Mouse (Mus musculus) monocyte, adult 2 months (primary cell): ENCODE data around the gene Tmem217.
"Not testable (repeated sequence)": the region's sequence is repeated elsewhere in the genome, so short reads cannot be mapped to it uniquely, and the experiment has no call there.

ENCODE experiments used
- DNase-seq, 2 experiments: peaks; one replicate each; pipeline ENCODE4 v3.0.0; 2022; ENCODE audit warnings: low spot score in 2 of 2, low read depth in 1 of 2

Gene Tmem217

GRCm38 (mm10) chr17:29549543-29550428 is 2.4 kb downstream of the Tmem217 start, which contains the start of the genes Gm17657 and Tbc1d22b:
Gene Gm17657 (minus strand): TSS chr17:29549638.
Gene Tbc1d22b (plus strand): TSS chr17:29549785.
- peak; percentile 70 to 80 for DNase-seq

- DNase-seq = no peak
Observed at GRCm38 (mm10) chr17:29548994-29549393, 3.2 kb downstream of the Tmem217 start.

GRCm38 (mm10) chr17:29548494-29548893 is 3.7 kb downstream of the Tmem217 start:
- no peak for DNase-seq

- no peak for DNase-seq
Observed at GRCm38 (mm10) chr17:29545241-29545640, 6.9 kb downstream of the Tmem217 start.

GRCm38 (mm10) chr17:29544064-29544463 is 8.1 kb downstream of the Tmem217 start:
- DNase-seq = no peak

- DNase-seq = no peak
Observed at GRCm38 (mm10) chr17:29542831-29543690, 9.1 kb downstream of the Tmem217 start.

- no peak for DNase-seq
Observed at GRCm38 (mm10) chr17:29541419-29541818, 10.8 kb downstream of the Tmem217 start.

GRCm38 (mm10) chr17:29540426-29540825 is 11.8 kb downstream of the Tmem217 start:
- DNase-seq = no peak

- no peak for DNase-seq
Observed at GRCm38 (mm10) chr17:29533866-29534265, 18.3 kb downstream of the Tmem217 start.

- no peak for DNase-seq
Observed at GRCm38 (mm10) chr17:29531757-29532384, 20.3 kb downstream of the Tmem217 start.

GRCm38 (mm10) chr17:29531278-29531677 is 20.9 kb downstream of the Tmem217 start:
- DNase-seq = no peak

GRCm38 (mm10) chr17:29530508-29530907 is 21.7 kb downstream of the Tmem217 start:
- DNase-seq = no peak

GRCm38 (mm10) chr17:29528568-29529187 is 23.5 kb downstream of the Tmem217 start:
- no peak for DNase-seq

- no peak for DNase-seq
Observed at GRCm38 (mm10) chr17:29525613-29526012, 26.6 kb downstream of the Tmem217 start.

GRCm38 (mm10) chr17:29519731-29520130 is 32.5 kb downstream of the Tmem217 start:
- no peak for DNase-seq

GRCm38 (mm10) chr17:29518665-29519064 is 33.5 kb downstream of the Tmem217 start:
- not testable (repeated sequence) for DNase-seq

GRCm38 (mm10) chr17:29514435-29514834 is 37.8 kb downstream of the Tmem217 start:
- DNase-seq = peak in 1 of 2 experiments; percentile 76

- peak in 1 of 2 experiments; percentile 75 for DNase-seq
Observed at GRCm38 (mm10) chr17:29513044-29513730, 39.0 kb downstream of the Tmem217 start.

GRCm38 (mm10) chr17:29510691-29511090 is 41.5 kb downstream of the Tmem217 start:
- no peak for DNase-seq

GRCm38 (mm10) chr17:29508927-29509608 is 43.1 kb downstream of the Tmem217 start:
- no peak for DNase-seq
